9 mouse cellular contexts compared by ENCODE assay signal in genomic region chr7:96672322-96672914, GRCm38 (mm10).
DNase-seq lines count a peak whose midpoint lies in the region; ATAC-seq lines count a peak whose summit lies in the region.
"Had no signal": no experiment of that assay in that cellular context is flagged by ENCODE, and none has a peak within 500 bp of the region (broad histone marks: within the 10 kb centered on the region; RNA-seq: fewer than 3 reads in every experiment).

No protein-coding gene starts in this region.

- ATAC-seq in frontal cortex, adult (ENCODE audit: low TSS enrichment): 0 out of 2 replicates have a peak, but pooled peaks have one; percentile 11
- peak; percentile 34 for ATAC-seq in embryonic facial prominence, embryonic 15.5 days (ENCODE audit: insufficient number of reproducible peaks, low FRiP score, low TSS enrichment, low read depth)
- ATAC-seq in megakaryocyte progenitor cell, adult 5-6 weeks (replicated peaks; ENCODE audit: poor library complexity): no peak

- no peak overlapping the region for H3K4me2 ChIP-seq in embryonic facial prominence, embryonic 15.5 days (replicated peaks)

- peak overlapping the region; percentile 17; the same call in 1 of the 2 replicates for H3K27ac ChIP-seq in embryonic facial prominence, embryonic 15.5 days (replicated peaks)
- peak overlapping the region; percentile 75 for H3K27ac ChIP-seq in limb, embryonic 10.5 days

- no peaks in the 10 kb centered on the region for H3K27me3 ChIP-seq in embryonic facial prominence, embryonic 15.5 days
- peaks cover 9% of the 10 kb centered on the region; the same call in 1 of the 2 replicates for H3K27me3 ChIP-seq in limb, embryonic 10.5 days (ENCODE audit: low read depth, poor library complexity, severe bottlenecking)

- no peaks in the 10 kb centered on the region for H3K9me3 ChIP-seq in embryonic facial prominence, embryonic 15.5 days (replicated peaks)
- no peaks in the 10 kb centered on the region for H3K9me3 ChIP-seq in limb, embryonic 10.5 days (replicated peaks)

- no peak overlapping the region for H3K9ac ChIP-seq in embryonic facial prominence, embryonic 15.5 days

- H3K4me1 ChIP-seq in embryonic facial prominence, embryonic 15.5 days: peaks cover 24% of the 10 kb centered on the region
- H3K4me1 ChIP-seq in limb, embryonic 10.5 days: peaks cover 81% of the 10 kb centered on the region

- H3K36me3 ChIP-seq in embryonic facial prominence, embryonic 15.5 days: no peaks in the 10 kb centered on the region
- H3K36me3 ChIP-seq in limb, embryonic 10.5 days: no peaks in the 10 kb centered on the region

- intact Hi-C loops in heart, postnatal 25 days (cut with DNase I): no loop called here

- 39% methylated on average over 6 of the region's 6 CpGs for WGBS in embryonic facial prominence, embryonic 15.5 days
- 4% methylated on average over 6 of the region's 6 CpGs for WGBS in limb, embryonic 10.5 days

- DNase-seq in frontal cortex, postnatal 36 days (ENCODE audit: low spot score in 2 of 2): no peak
- peak; percentile 42 for DNase-seq in Muller cell, postnatal 12 days (ENCODE audit: inconsistent ontology term)
- DNase-seq in limb, embryonic 10.5 days (ENCODE audit: low spot score): no peak
- DNase-seq in ovary, postnatal 10 days (ENCODE audit: low spot score): no peak
- DNase-seq in heart, postnatal 25 days (ENCODE audit: low spot score): no peak
- DNase-seq: lung, postnatal 4 days had no signal

- no peak overlapping the region for H3K4me3 ChIP-seq in embryonic facial prominence, embryonic 15.5 days (replicated peaks)
- H3K4me3 ChIP-seq in limb, embryonic 10.5 days: no peak overlapping the region
